Mouse (Mus musculus) intestine, postnatal 0 days (tissue): ENCODE data around the gene Fbxl22. TPM values are rescaled to one million over a fixed set of nuclear protein-coding genes. Genes with fewer than 3 reads are reported as not detected.

Experiments
- ATAC-seq: fragments of 200-750 bp; cut with Nextera tagmentation; 2 replicates; pipeline ENCODE4 v1.8.0; 2017; ENCODE audit warnings: mild to moderate bottlenecking, moderate TSS enrichment, moderate library complexity
- H3K27ac ChIP-seq: fragments of 300-500 bp; sonication (generic); 2 replicates; pipeline ENCODE4 v1.5.1; 2014; ENCODE audit warnings: mild to moderate bottlenecking, low read depth, low read length, moderate library complexity
- H3K27me3 ChIP-seq: fragments of 300-500 bp; sonication (generic); replicated peaks from 2 replicates; pipeline ENCODE4 v1.6.1; 2014; ENCODE audit warnings: low read length, mixed read lengths; ENCODE audit not compliant: control insufficient read depth, insufficient read depth
- H3K36me3 ChIP-seq: fragments of 300-500 bp; sonication (generic); 2 replicates; pipeline ENCODE4 v1.6.1; 2014; ENCODE audit warnings: mild to moderate bottlenecking, moderate library complexity; ENCODE audit not compliant: control insufficient read depth, insufficient read depth
- H3K4me1 ChIP-seq: fragments of 300-500 bp; sonication (generic); replicated peaks from 2 replicates; pipeline ENCODE4 v1.6.1; 2014; ENCODE audit warnings: antibody characterized with exemption, low read length, mixed read lengths; ENCODE audit not compliant: control insufficient read depth, insufficient read depth
- H3K4me2 ChIP-seq: fragments of 300-500 bp; sonication (generic); replicated peaks from 2 replicates; pipeline ENCODE4 v1.6.1; 2014; ENCODE audit warnings: low read depth, mild to moderate bottlenecking, moderate library complexity
- H3K4me3 ChIP-seq: fragments of 300-500 bp; sonication (generic); 2 replicates; pipeline ENCODE4 v1.5.1; 2014; ENCODE audit warnings: low read depth, low read length
- H3K9ac ChIP-seq: fragments of 300-500 bp; sonication (generic); 2 replicates; pipeline ENCODE4 v1.6.1; 2014; ENCODE audit warnings: mild to moderate bottlenecking, low read depth, low read length
- H3K9me3 ChIP-seq: fragments of 300-500 bp; sonication (generic); 2 replicates; pipeline ENCODE4 v1.6.1; 2016; ENCODE audit warnings: mixed run types; ENCODE audit not compliant: control insufficient read depth
- CTCF ChIP-seq: sonication (generic); IDR thresholded peaks from 2 replicates; pipeline ENCODE4 v1.5.1; 2016; ENCODE audit warnings: low read depth, mild to moderate bottlenecking, control low read depth, antibody characterized with exemption, moderate library complexity
- WGBS: fragments of 180-500 bp; shearing (Covaris S2); extraction: QIAGEN DNeasy Blood & Tissue Kit; methylation state at CpG from one replicate; pipeline ENCODE4 v1.1.7; 2014; 5-methylcytosine and 5-hydroxymethylcytosine counted together
- polyA plus RNA-seq: library from polyadenylated mRNA; unstranded; fragments of >200 nt; fragmentation: Nextera tagmentation; extraction: Ambion mirVana; gene quantifications from 2 replicates; pipeline ENCODE4 v1.2.1, GENCODE M21; 2015

Gene Fbxl22
- polyA plus RNA-seq, 1 experiment from 2014 or later: 12.9 TPM

GRCm38 (mm10) chr9:66516296-66516940 is 2.0 kb upstream of the Fbxl22 start:
- Histone ChIP-seq H3K27ac (0 out of 2 replicates have a peak overlapping the region, but pooled peaks have one; percentile 7), H3K9ac (no peak overlapping the region), H3K4me2 (no peak overlapping the region), H3K36me3 (peaks cover 47% of the 10 kb centered on the region), H3K4me3 (no peak overlapping the region), H3K27me3 (no peaks in the 10 kb centered on the region), H3K4me1 (peaks cover 12% of the 10 kb centered on the region; the same call in 1 of the 2 replicates), H3K9me3 (no peaks in the 10 kb centered on the region)
- WGBS: 78% methylated on average over 6 of the region's 6 CpGs
- TF ChIP-seq CTCF: no peak
- no peak for ATAC-seq

DNA sequence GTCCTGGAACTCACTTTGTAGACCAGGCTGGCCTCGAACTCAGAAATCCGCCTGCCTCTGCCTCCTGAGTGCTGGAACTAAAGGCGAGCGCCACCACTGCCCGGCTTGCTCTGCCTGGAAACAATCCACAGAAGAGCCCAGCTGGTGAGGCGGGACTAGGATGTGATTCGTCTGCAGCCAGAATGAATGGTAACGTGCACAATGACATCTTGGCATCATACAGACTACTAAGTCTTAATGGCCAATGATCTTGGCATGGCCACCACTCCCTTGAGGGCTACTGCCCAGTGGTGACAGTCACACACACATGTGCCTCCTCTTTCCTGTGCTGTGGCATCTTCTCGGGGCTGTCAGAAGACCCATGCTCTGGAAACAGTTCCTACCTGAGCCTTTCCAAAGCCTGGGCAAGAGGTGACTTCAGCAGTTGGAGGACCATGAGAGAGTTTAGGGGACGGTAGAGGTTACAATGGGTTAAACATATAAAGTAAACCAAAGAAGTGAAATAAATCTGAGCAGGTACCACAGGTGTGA is 1.4 kb upstream of the Fbxl22 start:
- no peaks in the 10 kb centered on the region for H3K9me3 ChIP-seq
- H3K27me3 ChIP-seq: no peaks in the 10 kb centered on the region
- no peak overlapping the region for H3K9ac ChIP-seq
- H3K4me1 ChIP-seq: peaks cover 12% of the 10 kb centered on the region; the same call in 1 of the 2 replicates
- no peak for ATAC-seq
- H3K36me3 ChIP-seq: peaks cover 47% of the 10 kb centered on the region
- TF ChIP-seq CTCF: no peak
- WGBS: 88% methylated on average over 10 of the region's 10 CpGs
- H3K4me2 ChIP-seq: no peak overlapping the region
- H3K27ac ChIP-seq: 0 out of 2 replicates have a peak overlapping the region, but pooled peaks have one; percentile 7
- no peak overlapping the region for H3K4me3 ChIP-seq

DNA sequence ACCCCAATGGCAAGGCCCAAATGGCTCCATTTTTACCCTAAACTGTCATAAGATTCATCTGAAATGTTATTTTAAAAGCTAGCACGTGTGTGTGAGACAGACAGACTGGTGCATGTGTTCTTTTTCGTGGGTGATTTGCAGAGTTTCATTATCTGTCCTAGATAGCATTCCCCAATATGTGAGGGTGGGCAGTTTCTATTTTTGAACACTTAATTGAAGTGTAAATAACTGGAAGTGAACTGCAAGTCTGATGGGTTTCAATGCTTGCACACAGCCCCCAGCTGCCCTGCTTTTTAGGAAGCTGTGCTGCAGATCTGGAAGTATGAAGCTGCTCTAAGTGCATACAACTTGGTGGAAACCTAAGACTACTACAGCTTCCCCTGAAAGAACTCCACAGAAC is 722 bp upstream of the Fbxl22 start:
- Histone ChIP-seq H3K9me3 (no peaks in the 10 kb centered on the region), H3K36me3 (peaks cover 43% of the 10 kb centered on the region), H3K27me3 (no peaks in the 10 kb centered on the region), H3K27ac (peak overlapping the region; percentile 55), H3K4me2 (no peak overlapping the region), H3K4me3 (no peak overlapping the region), H3K9ac (no peak overlapping the region), H3K4me1 (peaks cover 12% of the 10 kb centered on the region; the same call in 1 of the 2 replicates)
- ATAC-seq: no peak
- TF ChIP-seq CTCF: no peak
- 33% methylated on average over 2 of the region's 2 CpGs for WGBS

DNA sequence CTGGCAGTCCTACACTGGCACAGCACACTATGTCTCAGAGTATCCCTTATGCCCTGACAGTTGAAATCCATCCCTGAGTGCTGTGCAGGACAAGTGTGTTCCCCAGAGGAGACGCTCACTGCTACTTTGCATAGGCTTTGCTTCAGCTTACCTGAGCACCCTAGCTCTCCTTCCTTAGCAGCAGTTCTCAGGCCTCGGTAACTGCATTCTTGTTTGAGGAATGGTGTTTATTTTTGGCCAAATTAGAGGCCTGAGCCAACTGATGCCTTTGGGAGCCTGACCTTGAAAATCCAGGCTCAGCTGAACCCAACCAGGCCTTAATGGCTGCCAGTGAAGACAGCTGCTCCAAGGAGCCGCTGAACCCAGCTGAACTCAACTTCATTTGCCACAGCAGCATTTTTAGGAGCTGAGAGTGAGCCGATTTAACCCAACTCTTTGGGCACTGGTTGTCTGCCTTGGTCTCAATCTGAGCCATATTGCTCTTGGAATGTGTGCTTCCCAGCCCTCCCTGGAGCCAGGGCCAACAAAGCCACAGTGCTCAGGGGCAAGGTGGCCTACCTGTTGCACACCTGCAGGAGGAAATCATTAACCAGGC is 635 bp downstream of the Fbxl22 start:
- Histone ChIP-seq H3K9me3 (no peaks in the 10 kb centered on the region), H3K4me3 (no peak overlapping the region; the same call in 1 of the 2 replicates), H3K27me3 (no peaks in the 10 kb centered on the region), H3K4me1 (peaks cover 12% of the 10 kb centered on the region; the same call in 1 of the 2 replicates), H3K4me2 (peak overlapping the region; percentile 49), H3K36me3 (peaks cover 36% of the 10 kb centered on the region), H3K9ac (no peak overlapping the region), H3K27ac (peak overlapping the region; percentile 55)
- TF ChIP-seq CTCF: no peak
- WGBS: 46% methylated on average over 4 of the region's 4 CpGs
- ATAC-seq: no peak

DNA sequence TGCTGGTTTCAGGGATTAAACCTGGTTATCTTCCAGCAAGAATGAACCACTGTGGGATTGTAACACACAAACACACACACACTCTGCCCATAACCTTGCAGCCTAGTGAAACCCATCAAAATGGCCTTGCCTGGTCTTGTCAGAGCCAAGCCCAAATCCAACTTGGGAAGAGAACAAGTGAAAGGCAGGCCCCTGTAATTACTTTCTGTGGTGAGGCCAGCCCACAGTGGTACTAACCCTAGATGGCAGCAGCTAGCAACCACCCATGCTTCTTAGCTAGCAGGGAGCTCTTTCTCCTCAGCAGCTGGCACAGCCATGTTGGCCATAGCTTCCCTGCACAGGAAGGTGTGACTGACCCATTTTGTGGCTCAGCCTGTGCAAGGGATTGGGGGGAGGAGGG is 1.2 kb downstream of the Fbxl22 start:
- Histone ChIP-seq H3K36me3 (peaks cover 34% of the 10 kb centered on the region), H3K27me3 (no peaks in the 10 kb centered on the region), H3K27ac (peak overlapping the region; percentile 55; the same call in 1 of the 2 replicates), H3K4me2 (peak overlapping the region; percentile 96), H3K9ac (no peak overlapping the region), H3K4me3 (no peak overlapping the region), H3K9me3 (no peaks in the 10 kb centered on the region), H3K4me1 (peaks cover 12% of the 10 kb centered on the region; the same call in 1 of the 2 replicates)
- ATAC-seq: no peak
- peak; percentile 63 for TF ChIP-seq CTCF

DNA sequence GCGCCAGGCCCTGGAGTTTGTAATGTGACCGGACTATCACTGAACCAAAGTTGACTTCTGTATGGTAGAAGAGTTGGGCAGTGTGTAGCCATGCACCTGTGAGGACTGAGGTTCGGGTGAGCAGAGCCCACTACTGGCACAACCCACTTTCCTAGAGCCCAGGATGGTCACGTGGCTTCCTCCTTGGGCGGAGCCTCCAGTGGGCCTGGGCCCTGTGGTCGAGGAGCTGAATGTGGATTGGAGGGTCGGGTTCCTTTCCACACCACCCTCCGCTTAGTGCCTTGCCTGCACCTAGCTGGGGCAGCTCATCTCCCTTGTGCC is 2.1 kb downstream of the Fbxl22 start:
- Histone ChIP-seq H3K4me3 (peak overlapping the region; percentile 63), H3K36me3 (peaks cover 34% of the 10 kb centered on the region), H3K4me2 (peak overlapping the region; percentile 96), H3K4me1 (peaks cover 12% of the 10 kb centered on the region; the same call in 1 of the 2 replicates), H3K27me3 (no peaks in the 10 kb centered on the region), H3K9ac (peak overlapping the region; percentile 79), H3K9me3 (no peaks in the 10 kb centered on the region), H3K27ac (peak overlapping the region; percentile 94)
- ATAC-seq: peak; percentile 45
- 1% methylated on average over 8 of the region's 8 CpGs for WGBS
- peak; percentile 7; the same call in 1 of the 2 replicates for TF ChIP-seq CTCF
